Mouse (Mus musculus) midbrain, embryonic 16.5 days (tissue): ENCODE measurements around the gene 5830473C10Rik. TPM values are rescaled to one million over a fixed set of nuclear protein-coding genes. Genes with fewer than 3 reads are reported as not detected.

Experiments used
- ATAC-seq: fragments of 200-750 bp; cut with Nextera tagmentation; 2 replicates; pipeline ENCODE4 v1.8.0; 2017; ENCODE audit warnings: moderate TSS enrichment
- H3K27ac ChIP-seq: fragments of 300-500 bp; sonication (generic); 2 replicates; pipeline ENCODE4 v1.5.1; 2014; ENCODE audit warnings: mild to moderate bottlenecking, low read length, mixed read lengths
- H3K27me3 ChIP-seq: fragments of 300-500 bp; sonication (generic); 2 replicates; pipeline ENCODE4 v1.6.1; 2014; ENCODE audit warnings: low read depth, low read length, mixed read lengths; ENCODE audit not compliant: control insufficient read depth, insufficient read depth
- H3K36me3 ChIP-seq: fragments of 300-500 bp; sonication (generic); 2 replicates; pipeline ENCODE4 v1.6.1; 2014; ENCODE audit warnings: mild to moderate bottlenecking, low read length, moderate library complexity, mixed read lengths; ENCODE audit not compliant: control insufficient read depth, insufficient read depth
- H3K4me1 ChIP-seq: fragments of 300-500 bp; sonication (generic); 2 replicates; pipeline ENCODE4 v1.6.1; 2014; ENCODE audit warnings: mild to moderate bottlenecking, low read length, mixed read lengths; ENCODE audit not compliant: control insufficient read depth, insufficient read depth
- H3K4me2 ChIP-seq: fragments of 300-500 bp; sonication (generic); 2 replicates; pipeline ENCODE4 v1.6.1; 2014; ENCODE audit warnings: mild to moderate bottlenecking, low read length, mixed read lengths
- H3K4me3 ChIP-seq: fragments of 300-500 bp; sonication (generic); 2 replicates; pipeline ENCODE4 v1.5.1; 2014; ENCODE audit warnings: low read depth, mild to moderate bottlenecking, low read length, moderate library complexity, mixed read lengths
- H3K9ac ChIP-seq: fragments of 300-500 bp; sonication (generic); 2 replicates; pipeline ENCODE4 v1.6.1; 2014; ENCODE audit warnings: low read depth, low read length, mixed read lengths
- H3K9me3 ChIP-seq: fragments of 300-500 bp; sonication (generic); replicated peaks from 2 replicates; pipeline ENCODE4 v1.6.1; 2014; ENCODE audit warnings: mild to moderate bottlenecking, low read length, mixed read lengths; ENCODE audit not compliant: control insufficient read depth, poor library complexity, severe bottlenecking
- WGBS: fragments of 180-500 bp; shearing (Covaris S2); extraction: QIAGEN DNeasy Blood & Tissue Kit; methylation state at CpG from one replicate; pipeline ENCODE4 v1.1.7; 2014; 5-methylcytosine and 5-hydroxymethylcytosine counted together
- polyA plus RNA-seq: library from polyadenylated mRNA; unstranded; fragments of >200 nt; fragmentation: Nextera tagmentation; extraction: Ambion mirVana; gene quantifications from 2 replicates; pipeline ENCODE4 v1.2.1, GENCODE M21; 2015

Gene 5830473C10Rik
- polyA plus RNA-seq, 1 experiment from 2014 or later = not detected

DNA sequence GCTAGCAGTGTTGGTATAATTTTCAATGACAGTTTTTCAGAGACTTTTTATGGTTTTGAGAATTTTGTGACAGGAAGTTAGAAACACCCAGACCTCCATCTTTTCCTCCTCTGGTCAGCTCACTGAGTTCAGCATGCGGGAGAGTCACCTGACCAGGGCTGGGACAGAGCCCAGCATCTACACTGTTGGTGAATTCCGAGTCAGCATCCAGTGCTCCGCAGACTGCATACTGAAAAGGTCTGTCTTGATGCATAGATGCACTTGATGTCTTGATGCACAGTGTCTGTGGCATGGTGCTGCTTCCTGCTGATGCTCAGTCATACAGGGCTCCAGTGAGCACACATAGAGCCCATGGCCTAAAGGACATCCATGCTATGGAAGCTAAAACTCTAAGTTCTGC lies 67.1 kb downstream of the 5830473C10Rik start:
- no peak for ATAC-seq
- H3K27me3 ChIP-seq = no peaks in the 10 kb centered on the region
- 79% methylated on average over 3 of the region's 3 CpGs for WGBS

DNA sequence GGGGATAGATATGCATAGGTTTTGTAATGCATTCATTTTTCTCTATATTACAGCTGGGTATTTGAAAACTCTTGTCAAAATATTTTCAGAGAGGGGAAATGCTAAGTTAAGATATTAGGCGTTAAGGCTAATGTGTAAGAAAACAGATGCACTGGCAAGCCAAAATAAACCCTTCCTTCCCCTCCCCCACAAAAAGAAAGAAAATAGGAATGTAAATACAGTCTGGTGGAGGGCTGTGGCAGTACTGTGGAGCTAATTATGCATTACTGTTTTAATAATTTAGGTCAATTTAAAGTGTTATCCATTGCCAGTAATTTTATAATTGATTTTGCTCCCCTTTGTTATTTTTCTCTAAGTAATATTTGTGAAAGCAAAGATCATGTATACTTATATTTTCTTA lies 67.6 kb downstream of the 5830473C10Rik start:
- 85% methylated on average over 1 of the region's 1 CpGs for WGBS
- Histone ChIP-seq H3K4me1 (no peaks in the 10 kb centered on the region), H3K4me2 (no peak overlapping the region), H3K27ac (no peak overlapping the region), H3K36me3 (no peaks in the 10 kb centered on the region), H3K4me3 (no peak overlapping the region), H3K9me3 (no peaks in the 10 kb centered on the region), H3K9ac (no peak overlapping the region), H3K27me3 (no peaks in the 10 kb centered on the region)
- no peak for ATAC-seq

More for the DNA sequence above, 67.1 kb downstream of the 5830473C10Rik start:
- no peak overlapping the region for H3K4me3 ChIP-seq
- no peak overlapping the region for H3K27ac ChIP-seq
- H3K4me2 ChIP-seq = no peak overlapping the region
- no peaks in the 10 kb centered on the region for H3K9me3 ChIP-seq
- no peaks in the 10 kb centered on the region for H3K4me1 ChIP-seq
- H3K9ac ChIP-seq = no peak overlapping the region
- no peaks in the 10 kb centered on the region for H3K36me3 ChIP-seq

DNA sequence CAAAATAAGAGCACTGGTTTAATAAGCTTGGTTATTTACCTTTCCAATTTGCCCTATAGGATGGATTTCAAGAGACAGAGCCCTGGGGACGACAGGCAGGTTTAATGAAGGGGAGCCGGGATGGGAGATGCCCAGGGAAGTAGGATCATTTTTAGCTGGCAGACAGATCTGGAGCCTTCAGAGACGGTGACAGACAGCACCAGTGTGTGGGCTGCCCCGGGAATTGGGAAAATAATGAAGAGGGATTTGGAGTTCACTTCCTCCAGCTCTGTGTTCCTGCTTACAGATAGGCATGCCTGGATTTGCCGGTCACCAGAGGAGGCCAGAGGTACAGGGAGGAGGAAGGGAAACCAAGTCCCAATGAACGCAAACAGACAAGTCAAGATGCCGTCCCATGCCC lies 74.0 kb downstream of the 5830473C10Rik start:
- WGBS = 85% methylated on average over 7 of the region's 7 CpGs
- no peaks in the 10 kb centered on the region for H3K27me3 ChIP-seq

DNA sequence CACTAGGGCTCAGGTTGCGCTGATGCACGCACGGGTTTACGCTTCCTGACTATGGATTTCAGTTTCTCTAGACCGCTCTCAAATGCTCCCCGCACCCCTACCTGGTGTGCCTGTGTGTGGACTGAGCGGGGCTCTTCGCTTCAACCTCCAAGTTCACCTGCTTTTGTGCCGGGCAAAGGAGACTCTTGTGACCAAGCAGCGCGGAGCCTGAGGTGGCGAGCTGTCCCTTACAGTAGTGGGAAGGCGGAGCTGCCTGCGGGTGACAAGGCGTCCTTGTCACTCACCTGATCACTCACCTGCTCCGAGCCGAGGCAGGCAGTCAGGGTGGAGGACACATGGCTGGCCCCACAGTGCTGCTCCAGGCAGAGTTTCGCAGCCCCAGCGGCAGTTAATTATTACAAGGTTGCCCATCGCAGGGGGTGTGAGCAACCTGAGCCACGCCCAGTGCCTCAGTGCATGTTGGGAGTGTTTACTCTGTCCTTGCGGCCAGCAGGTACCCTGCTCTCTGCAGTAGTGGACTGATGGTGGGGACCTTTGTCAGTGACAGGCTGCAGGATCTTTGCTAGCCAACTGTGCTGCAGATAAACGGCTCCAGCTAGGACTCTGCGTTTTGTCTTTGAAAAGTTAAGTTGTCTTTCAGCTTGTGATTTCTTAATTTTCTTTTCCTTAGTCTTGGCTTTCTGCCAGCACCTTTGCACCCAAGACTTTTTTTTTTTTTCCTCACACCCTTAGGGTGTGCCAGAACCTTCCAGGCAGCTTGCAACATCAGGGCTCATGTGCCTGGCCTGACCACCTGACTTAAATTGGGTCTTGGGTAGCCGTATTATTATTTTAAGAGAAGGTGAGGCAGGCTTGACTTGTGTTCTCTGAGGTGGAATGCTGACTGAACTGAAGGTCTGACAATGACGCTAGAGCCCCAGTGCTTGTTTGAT lies 79.6 kb downstream of the 5830473C10Rik start, which contains the start of gene Rassf6:
Rassf6 (minus strand) TSS at position 372 of the 932 bp plus-strand sequence.
- ATAC-seq = peak; percentile 89
- Histone ChIP-seq H3K36me3 (no peaks in the 10 kb centered on the region), H3K4me3 (peak within 1 kb of the TSS; percentile 54), H3K4me2 (peak within 1 kb of the TSS; percentile 87), H3K27me3 (no peaks in the 10 kb centered on the region), H3K9me3 (no peaks in the 10 kb centered on the region), H3K27ac (no peak within 1 kb of the TSS), H3K9ac (peak within 1 kb of the TSS; percentile 69), H3K4me1 (peaks cover 2% of the 10 kb centered on the region; the same call in 1 of the 2 replicates)
- WGBS = 11% methylated on average over 26 of the region's 26 CpGs

More for the DNA sequence above, 74.0 kb downstream of the 5830473C10Rik start:
- Histone ChIP-seq H3K4me1 (peaks cover under 1% of the 10 kb centered on the region; the same call in 1 of the 2 replicates), H3K36me3 (no peaks in the 10 kb centered on the region), H3K4me2 (no peak overlapping the region), H3K27ac (no peak overlapping the region), H3K9me3 (no peaks in the 10 kb centered on the region), H3K9ac (no peak overlapping the region), H3K4me3 (no peak overlapping the region)
- no peak for ATAC-seq

DNA sequence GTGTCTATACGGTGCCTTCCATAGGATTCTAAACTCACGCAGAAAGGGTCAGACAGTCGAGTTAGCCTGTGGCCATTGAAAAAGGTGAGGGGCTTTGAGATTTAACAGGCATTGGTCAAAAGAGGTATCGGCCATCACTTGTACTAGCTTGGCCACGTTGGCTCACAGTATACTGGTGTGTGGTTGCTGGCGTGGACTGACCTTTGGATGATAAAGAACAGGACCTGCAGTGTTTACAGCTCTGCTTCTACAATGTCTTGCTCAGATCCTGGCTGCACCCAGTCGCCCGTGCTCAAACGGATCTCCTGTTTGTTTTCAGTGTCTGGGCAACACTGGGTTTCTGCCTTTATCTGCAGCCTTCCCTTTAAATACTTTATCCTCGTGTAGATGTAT lies 80.3 kb downstream of the 5830473C10Rik start:
- Histone ChIP-seq H3K4me2 (no peak overlapping the region), H3K4me3 (no peak overlapping the region), H3K27ac (no peak overlapping the region), H3K9ac (no peak overlapping the region), H3K36me3 (no peaks in the 10 kb centered on the region), H3K27me3 (no peaks in the 10 kb centered on the region), H3K4me1 (peaks cover 2% of the 10 kb centered on the region; the same call in 1 of the 2 replicates), H3K9me3 (no peaks in the 10 kb centered on the region)
- 82% methylated on average over 10 of the region's 10 CpGs for WGBS
- ATAC-seq = 0 out of 2 replicates have a peak, but pooled peaks have one; percentile 4

DNA sequence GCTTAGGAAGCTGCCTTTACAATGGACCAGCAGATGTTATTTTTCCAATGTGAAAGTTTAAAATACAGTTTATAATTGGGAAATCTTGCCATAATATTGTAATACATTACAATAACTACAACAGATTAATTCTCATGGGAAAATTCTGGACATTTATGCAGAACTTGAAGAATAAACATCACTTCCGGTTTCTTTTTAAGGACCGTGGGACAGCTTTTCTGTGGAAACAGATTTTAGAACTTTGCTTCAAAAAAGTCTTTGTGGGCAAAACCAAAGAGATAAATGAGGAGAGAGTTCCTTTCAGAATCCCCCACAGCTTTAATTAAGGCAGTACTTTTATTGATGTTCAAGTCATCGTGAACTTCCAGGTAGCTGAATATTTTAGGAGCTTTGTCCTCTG lies 84.7 kb downstream of the 5830473C10Rik start:
- no peaks in the 10 kb centered on the region for H3K27me3 ChIP-seq
- H3K4me3 ChIP-seq = no peak overlapping the region
- H3K27ac ChIP-seq = no peak overlapping the region
- no peak overlapping the region for H3K9ac ChIP-seq
- H3K9me3 ChIP-seq = no peaks in the 10 kb centered on the region
- no peaks in the 10 kb centered on the region for H3K4me1 ChIP-seq
- WGBS = 75% methylated on average over 3 of the region's 3 CpGs
- H3K36me3 ChIP-seq = no peaks in the 10 kb centered on the region
- ATAC-seq = no peak
- no peak overlapping the region for H3K4me2 ChIP-seq

DNA sequence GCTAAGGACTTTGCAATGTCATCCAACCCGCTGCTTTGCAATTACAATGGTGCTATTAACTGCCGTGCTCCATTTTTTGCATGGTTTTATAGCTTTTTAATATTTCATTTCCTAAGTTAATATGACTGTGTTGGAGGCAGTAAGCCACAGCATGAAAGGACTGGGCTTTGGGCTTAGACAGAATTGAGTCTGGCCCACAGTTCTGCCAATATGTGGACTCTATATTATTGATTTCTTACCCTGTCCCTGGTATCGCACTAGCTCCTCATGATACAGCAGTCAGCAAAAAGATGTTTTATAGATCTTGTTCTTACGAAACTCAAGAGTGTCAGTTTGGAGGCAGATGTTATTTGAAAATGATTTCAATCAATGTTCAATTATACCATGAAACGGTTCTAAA lies 85.5 kb downstream of the 5830473C10Rik start:
- no peak overlapping the region for H3K27ac ChIP-seq
- H3K9me3 ChIP-seq = no peaks in the 10 kb centered on the region
- no peaks in the 10 kb centered on the region for H3K36me3 ChIP-seq
- no peaks in the 10 kb centered on the region for H3K27me3 ChIP-seq
- no peak for ATAC-seq
- H3K4me2 ChIP-seq = no peak overlapping the region
- H3K4me1 ChIP-seq = no peaks in the 10 kb centered on the region
- 84% methylated on average over 5 of the region's 5 CpGs for whole genome bisulfite sequencing
- H3K4me3 ChIP-seq = no peak overlapping the region
- H3K9ac ChIP-seq = no peak overlapping the region
